Mouse (Mus musculus): ENCODE measurements around the gene 4932438H23Rik.

The 4932438H23Rik gene

DNA sequence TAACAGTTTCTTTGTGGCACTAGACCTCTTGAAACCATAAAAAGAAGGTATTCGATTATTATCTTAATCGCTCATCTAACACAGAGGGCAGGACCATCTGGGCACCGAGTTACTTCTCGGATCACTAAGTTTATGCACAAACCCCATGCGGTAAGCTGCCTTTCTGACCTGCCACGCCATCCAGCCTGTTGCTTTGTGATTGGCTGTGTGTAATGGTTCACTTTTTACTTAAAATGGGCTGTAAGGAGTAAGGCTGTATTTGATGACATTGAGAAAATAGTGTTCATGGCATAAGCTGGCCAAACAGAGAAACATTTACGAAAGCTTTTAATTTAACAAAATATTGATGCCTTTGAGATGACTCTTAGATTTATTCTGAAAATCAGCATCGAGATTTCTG is at the start of gene 4932438H23Rik:
Gene 4932438H23Rik (minus strand): TSS at position 101 of the 400 bp plus-strand sequence.
- DNase-seq: no peak

DNA sequence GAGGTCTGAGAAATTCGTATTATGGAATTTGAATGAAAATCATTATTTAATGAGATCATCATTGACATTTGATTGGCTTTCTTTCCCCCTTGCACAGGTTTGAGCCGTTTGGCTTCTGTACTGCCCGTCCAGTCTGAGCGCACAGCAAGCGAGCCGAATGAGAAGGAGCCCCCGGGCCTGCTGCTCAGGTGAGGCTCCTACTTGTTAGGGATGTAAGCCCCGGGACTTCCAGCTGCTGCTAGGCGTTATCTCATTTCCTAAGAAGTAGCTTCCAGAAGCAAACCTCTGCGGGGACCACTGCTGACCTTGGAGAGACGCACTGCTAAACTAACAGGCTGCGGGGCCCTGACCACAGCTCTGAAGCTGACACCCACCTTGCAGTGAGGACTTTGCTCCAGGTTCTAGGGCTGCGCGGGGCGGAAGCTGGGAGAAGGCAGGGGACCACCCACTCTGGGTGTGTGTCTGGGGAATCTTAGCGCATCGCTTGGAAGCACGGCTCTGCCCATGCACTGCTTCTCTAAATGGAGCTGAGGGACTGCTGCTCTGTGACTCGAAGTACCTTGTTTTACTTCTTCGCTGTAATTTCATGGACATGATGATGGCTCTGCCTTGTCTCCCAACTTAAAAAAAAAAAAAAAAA is 46.2 kb upstream of the 4932438H23Rik start:
- no peak for DNase-seq

DNA sequence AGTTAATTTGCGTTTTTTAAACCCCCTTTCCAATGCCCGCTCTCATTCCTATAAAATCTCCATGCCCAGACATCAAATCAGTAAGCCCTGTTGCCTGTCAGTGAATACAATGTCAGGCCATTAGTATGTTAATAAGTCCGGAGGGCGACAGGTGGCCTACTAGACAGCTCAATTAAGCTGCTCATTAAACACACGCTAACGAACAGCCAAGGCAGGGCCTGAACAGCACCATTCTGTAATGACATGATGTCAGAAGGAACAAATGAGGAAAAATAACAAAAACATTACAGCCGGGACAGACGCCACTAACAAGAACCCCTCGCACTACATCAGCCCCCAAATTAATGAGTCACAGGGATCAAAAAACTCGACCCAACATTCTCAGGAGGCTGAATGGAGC is 45.5 kb upstream of the 4932438H23Rik start:
- no peak for DNase-seq

DNA sequence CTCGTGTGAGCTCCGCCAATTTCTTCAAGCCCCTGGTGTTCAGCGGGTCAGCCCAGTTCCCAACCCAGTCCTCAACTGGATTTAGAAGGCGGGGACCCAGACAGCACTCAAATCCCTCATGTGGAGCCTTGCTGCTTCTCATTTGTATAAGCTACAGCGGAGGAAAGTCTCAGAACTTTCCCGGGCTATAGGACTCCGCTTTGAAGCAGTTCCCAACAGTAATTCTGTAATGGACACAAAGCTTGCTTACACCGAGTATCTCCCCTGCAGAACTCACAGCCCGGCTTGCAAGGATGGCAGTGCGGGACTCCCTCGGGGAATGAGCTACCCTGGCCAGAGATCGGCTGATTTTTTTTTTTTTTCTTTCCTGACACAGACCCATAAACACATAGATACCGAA is 45.1 kb upstream of the 4932438H23Rik start:
- DNase-seq: no peak

DNA sequence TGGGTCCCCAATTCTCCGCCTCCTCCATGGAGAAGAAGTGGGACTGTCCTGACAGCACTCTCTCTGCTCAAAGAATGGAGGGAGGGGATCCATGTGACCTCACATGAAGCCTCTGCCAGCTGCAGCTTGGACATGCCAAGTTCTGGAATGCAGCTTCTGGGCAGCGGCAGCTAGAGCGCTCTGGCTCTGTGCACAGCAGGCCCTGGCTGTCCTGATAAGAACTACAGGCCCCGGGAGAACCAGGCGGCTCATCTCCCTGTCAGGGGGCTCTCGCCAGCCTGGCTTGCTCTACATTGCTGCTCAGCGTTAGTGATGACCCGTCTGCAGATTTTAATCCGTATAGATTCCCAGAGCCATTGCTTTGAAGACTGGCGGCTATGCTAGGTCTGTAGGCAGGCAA is 44.6 kb upstream of the 4932438H23Rik start:
- no peak for DNase-seq

DNA sequence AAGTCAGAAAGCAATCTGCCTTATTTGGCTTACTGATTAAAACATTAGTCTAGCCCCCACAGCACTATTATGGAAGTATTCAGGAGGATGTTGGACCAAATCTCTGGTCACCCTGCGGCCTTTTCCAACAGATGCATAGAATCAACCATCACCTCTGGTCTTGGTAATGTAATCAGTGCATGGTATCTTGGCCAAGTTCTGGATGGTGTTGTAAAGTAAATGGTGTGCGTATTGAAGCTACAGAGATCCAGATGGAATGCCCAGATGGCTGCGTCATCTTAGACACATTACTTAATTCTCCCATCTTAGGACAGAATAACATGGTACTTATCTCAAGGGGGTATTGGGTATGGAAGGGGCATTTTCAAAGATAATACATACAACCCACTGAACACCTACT is 43.8 kb upstream of the 4932438H23Rik start:
- no peak for DNase-seq

DNA sequence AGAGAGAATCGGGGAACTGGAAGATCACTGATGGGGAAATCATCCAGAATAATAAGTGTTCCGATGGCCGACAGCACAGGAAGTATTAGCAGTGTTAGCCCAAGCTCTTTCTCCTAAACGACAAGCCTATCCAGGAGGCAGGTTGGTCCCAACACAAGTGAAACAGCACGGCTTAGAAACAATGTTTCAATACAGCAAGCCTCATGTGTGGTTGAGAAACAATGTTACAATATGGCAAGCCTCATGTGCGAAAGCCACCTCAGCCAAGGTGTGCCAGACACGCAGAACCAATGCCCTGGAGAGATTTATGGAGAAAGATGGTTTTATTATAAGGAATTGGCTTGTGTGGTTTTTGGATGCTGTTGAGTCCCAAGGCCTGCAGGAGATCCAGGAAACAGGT is 43.2 kb upstream of the 4932438H23Rik start:
- no peak for DNase-seq

DNA sequence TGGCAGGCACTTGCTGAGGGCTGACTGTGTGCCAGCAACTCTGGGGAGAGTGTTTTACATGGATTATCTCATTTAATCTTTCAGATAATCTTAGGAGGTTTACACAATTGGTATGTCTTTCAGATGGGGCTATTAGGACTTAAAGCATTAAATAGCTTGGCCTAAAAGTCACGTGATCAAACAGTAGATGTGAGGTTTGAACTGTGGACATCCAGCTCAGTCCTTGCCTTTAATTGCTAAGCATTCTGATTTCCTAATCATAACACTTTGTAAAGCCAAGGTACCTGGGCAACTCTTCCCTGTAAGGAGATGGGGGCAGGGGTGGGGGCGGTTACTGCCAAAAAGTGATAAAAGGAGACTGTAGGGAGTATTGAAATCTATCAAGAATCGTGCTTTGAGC is 41.7 kb upstream of the 4932438H23Rik start:
- no peak for DNase-seq

DNA sequence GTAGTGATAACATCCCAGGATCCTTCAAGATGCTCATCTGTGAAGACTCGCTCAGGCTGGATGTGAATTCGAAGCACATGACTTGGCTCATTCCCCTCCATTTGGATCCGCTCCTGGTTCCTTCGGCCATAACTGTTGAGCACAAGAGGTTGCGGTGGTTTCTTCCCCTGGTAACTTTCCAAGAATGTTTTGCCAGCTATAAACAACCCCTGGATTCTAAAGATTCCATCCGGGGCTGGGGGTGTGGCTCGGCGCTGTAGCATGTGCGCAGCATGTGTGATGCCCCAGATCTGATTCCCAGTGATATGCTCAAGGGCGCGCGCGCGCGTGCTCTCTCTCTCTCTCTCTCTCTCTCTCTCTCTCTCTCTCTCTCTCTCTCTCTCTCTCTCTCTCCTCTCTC is 35.0 kb upstream of the 4932438H23Rik start:
- DNase-seq: no peak

DNA sequence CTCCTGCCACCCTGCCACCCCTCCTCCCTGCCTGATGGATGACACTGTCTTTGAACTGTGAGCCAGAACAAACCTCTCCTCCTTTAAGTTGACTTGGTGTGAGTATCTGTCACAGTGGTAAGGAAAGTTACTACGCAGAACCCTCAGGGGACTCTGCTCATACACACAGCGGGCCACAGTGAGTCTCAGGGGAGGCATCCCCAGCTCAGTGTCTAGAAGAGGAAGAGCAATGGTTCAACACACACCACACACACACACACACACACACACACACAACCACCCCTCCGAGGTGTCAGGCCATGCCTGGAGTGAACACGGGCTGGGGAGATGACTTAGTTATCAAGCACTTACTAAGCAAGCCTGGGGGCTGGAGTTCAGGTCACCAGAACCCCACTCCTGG is 33.5 kb upstream of the 4932438H23Rik start:
- DNase-seq: no peak

DNA sequence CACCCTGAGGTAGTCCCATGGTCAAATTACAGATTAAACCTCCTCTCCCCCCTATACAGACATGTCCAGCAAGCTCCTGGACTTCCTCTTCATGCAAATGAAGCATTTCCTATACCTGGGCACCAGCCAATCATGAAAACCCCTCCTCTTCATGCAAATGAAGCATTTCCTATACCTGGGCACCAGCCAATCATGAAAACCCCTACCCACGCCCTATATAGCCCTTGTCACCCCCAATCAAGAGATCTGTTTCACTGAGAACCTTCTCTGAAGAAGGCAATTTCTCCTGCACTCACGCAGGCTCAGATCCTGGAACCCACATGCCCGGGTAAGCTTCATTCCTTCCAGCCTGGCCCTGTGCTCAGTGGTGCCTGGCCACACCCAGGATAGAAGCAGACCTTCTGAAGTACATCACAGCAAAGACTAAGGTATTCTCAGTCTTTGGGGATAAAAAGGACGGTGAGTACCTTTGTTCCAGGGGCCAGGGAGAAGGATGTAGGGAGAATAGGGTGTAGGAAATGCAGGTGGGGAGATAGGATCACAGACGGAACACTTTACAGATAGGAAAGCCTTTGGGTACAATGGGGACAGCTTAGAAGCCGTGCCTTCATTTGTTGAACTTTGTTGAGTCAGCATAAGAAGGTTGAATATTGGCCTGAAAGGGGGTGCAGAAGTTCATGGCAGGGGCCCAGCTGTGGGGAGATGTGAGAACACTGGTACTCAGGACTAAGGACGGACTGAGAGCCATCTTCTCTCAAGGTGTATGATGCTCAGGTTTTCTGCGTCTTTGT is 32.0 kb upstream of the 4932438H23Rik start:
- DNase-seq: no peak

DNA sequence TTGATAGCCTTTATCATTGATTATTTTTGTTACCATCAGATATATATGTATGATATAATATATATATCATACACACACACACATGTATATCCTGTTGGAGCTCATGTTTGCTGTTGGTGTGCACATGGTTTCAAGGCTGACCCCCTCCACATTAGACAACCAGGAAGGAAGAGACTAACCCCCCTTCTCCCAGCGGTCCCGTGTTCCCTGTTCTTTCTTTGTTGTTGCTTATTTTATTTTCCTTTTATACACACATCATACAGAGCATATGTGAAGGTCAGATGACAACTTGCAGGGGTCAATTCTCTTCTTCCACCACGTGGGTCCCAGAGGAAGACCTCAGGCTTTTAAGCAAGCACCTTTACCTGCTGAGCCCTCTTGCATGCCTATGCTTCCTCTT is 29.3 kb upstream of the 4932438H23Rik start:
- no peak for DNase-seq

DNA sequence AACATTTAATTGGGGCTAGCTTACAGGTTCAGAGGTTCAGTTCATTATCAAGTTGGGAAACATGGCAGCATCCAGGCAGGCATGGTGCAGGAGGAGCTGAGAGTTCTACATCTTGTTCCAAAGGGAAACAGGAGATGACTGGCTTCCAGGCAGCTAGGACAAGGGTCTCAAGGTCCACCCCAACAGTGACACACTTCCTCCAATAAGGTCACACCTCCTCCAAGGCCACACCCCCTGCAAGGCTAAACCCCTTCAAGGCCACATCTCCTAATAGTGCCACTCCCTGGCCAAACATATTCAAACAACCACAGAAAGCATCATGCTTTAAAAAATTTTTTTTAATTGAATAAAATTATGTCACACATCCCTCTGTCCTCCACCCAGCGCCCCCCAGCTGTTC is 28.9 kb upstream of the 4932438H23Rik start:
- no peak for DNase-seq

DNA sequence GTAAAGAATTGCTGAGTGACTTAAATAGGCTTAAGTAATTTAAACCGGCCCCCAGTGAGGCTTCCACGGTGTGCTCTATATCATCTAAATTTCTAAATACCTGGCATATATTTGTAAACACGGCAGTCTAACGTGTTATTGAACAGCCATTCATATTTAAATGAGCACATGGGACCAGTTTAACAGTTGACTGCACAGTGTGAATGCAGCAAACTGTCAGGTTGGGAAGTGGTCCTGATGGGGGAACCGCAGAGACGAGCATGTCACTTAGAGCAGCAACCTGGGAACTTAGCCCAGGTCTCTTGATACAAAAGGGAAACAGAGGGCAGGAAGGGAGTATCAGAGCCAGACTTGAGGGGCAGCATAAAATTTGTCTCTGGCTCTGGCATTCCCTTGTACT is 25.0 kb upstream of the 4932438H23Rik start:
- no peak for DNase-seq

DNA sequence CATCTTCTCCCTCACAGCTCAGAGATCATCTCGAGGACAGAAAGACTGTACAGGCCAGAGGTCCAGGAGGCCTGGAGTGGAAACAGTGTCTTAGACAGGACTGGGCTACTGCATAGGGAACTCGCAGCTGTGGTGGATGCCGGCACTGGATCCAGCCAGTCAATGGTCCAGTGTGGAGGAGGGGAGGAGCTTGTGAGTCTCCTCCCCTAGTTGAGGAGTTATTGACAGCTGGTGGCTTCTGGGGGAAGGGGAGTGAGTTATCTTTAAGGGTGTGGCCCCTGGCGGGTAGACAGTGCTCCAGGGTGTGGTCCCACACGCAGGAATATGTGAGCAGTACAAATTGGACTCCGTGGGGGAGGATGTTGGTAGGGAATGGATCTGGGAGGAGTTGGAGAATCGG is 21.8 kb upstream of the 4932438H23Rik start:
- no peak for DNase-seq

DNA sequence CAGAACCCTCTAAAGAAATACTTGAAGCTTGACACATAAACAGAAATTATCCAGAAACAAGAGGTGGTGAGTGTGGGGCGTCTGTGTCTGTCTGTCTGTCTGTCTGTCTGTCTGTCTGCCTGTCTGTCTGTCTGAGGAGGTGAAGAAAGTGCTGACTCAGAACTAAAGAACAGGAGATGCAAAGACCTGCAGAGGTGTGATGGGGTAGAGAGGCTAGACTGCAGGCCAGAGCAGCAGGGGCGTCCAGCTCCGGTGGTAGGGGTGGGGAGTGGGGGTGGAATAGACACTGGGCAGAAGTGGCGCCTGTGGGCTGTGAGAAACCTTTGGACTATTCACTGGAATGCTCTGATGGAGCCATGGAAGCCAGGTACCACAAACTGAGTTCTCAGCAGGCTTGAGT is 21.1 kb upstream of the 4932438H23Rik start:
- DNase-seq: no peak

DNA sequence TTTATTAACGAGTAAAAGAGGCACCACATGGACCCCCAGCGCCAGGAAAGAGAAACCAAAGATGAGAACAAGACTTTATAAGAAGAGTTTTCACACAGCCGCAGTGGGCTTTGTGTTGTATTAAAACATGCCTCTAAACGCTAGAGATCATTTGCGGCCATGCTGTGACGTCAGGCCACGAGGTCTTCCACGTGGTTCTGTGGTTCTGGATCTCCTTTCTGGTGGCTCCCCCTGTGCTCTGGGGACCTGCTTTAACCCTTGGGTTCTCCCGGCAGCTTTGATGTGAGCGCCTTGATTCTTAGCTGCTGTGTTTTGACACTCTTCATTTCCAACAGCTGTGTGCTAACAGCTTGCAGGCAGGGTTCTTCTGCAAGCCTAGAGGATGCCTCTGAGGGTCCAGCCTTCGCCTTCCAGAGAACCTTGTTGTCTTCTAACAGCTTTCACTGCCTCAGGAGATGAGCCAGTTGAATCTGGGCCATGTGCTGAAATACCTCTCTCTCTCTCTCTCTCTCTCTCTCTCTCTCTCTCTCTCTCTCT is 16.1 kb upstream of the 4932438H23Rik start:
- DNase-seq: peak; percentile 40

DNA sequence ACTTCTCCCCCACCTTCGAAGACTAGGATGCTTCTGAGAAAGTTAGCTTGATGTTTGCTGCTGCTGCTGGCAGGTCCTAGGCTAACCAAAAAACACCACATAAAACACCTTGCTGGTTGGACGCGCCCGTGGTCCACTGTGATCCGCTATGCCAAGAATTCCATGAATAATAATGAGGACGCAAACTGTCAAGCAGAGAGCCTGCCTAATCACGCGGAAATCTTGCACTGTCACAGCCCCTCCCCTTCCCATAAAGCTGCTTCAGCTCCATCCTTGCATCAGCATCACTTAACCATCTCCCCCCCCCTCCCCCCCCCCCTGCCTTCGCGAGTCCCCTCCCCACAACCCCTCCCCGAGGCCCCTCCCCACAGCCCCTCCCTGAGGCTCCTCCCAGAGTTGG is 12.7 kb upstream of the 4932438H23Rik start:
- no peak for DNase-seq

DNA sequence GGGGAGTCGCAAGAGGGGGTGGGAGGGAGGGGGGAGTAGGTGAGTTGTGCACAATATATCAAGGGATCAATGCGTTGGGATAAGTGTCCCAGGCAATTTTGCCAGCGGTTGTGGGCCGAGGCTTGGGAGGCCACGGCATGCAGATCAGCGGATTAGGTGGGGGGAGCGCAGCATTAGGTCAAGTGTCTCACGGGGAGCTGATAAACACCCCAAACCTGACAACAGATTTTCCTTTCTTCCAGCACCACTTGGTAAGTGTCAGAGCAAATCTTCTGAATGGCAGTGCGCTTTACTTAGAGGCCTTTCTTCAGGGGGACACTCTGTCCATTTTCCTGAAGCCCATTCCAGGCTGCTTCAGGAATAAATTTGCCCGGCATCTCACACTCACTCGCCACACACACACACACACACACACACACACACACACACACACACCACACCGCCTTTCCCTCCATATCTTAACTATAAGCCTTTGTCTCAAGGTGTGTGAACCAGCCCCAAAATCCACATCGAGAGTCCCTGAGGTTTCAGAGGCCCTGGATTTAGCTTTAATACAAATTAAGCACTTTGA is 10.6 kb upstream of the 4932438H23Rik start:
- no peak for DNase-seq

DNA sequence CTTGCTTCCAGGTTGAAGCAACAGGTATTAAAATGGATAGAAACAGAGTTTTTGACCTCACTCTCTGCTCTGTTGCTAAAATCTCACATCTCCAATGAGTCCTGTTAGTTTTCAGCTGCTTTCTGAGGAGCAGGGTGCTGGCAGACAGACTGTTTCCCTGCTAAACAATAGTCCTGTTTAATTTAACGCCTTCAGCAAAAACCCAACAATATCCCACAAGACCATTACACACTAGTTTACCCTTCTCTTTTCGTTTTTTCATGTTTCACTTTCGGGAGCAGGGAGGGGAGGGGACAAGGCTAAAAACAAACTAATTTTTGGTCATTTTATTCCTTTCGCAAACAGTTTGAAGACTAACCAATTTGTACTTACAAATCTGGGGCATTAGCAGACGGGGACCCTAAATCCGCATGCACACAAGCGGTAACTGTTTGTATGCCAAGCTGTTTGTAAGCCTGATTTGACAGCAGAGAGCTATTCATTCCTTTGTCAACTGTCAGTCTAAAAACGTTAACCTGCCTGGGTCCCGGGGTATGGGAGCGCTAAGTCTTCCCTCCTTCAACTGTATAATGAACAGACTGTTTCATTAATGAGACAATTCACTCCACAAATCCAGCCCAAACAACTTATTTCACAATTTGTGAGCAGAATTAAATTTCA is 10.0 kb upstream of the 4932438H23Rik start:
- peak; percentile 33 for DNase-seq

DNA sequence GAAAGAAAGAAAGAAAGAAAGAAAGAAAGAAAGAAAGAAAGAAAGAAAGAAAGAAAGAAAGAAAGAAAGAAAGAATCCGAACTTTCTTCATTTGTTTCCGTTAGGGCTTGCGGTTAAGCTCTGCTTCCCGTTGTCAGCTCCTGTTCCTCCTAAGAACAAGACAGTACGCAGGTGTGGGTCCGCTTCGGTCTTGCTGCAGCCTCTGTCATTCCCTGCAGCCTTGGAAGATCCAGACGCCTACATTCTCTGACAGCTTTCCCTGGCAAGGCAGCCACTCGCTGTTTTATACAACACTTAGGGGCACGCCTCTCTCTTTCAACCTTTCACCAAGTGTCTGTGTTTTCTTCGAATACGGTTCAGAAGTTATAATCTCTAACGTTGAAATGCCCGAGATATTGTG is 8.5 kb upstream of the 4932438H23Rik start:
- DNase-seq: peak; percentile 77

DNA sequence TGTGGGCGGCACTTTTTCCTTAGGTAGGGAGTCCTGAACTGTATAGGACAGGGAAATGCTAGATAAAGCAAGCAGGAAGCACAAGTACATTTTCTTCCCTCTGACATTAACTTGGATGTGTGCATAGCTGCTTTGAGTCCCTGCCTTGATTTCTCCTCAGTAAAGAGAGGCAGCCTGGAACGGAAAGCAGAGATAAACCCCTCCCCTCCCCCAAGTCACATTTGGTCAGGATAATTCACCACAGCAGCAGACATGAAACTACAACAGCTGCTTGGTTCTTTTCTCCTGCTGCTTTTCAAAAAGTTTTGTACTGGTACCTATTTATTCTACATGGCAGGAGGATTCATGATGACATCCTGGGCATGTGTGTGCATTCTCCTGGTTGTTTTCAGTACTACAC is 5.6 kb upstream of the 4932438H23Rik start:
- DNase-seq: peak; percentile 39

DNA sequence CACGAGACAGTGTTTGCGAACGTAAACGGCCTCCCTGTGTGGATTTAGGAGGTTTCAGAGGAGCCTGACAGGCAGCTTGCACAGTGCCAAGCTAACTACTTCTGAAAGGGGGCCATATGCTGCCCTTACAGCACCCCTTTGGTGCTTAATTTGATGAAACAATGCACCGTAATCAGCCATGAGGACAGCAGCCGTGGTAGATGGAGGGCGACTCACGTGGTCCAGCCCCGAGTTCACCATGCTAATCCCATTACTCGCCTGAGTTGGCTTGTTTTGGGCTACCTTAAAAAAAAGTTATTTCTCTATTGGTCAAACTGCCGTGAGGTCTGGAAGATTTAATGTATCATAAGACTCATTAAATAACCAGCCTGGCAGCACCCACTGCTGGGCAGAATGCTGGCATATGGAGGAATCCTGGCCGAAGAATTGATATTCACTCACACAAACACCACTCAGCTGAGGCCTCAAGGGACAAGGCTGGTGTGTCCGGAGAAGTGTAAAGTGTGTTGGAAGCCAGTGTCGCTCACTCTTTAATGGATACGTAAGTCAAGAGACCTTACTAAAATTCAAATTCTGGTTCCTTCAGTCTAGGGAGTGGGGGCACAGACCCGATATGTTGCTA is 4.6 kb upstream of the 4932438H23Rik start:
- DNase-seq: no peak
